Mouse (Mus musculus): ENCODE results near the gene Ppm1b. TPM values are rescaled to one million over a fixed set of nuclear protein-coding genes. Genes with fewer than 3 reads are reported as not detected.

The Ppm1b gene
- total RNA-seq, 4 experiments from 2014 or later, result 119 to 138 (median 130) TPM

- no peak for DNase-seq
Measured at GRCm38 (mm10) chr17:85073214-85073613, 116.7 kb downstream of the Ppm1b start.

Other genes starting within 250 kb of the Ppm1b start
- gene Lrpprc, start 166.0 kb upstream of the Ppm1b start, total RNA-seq (2022), result 10 to 100 TPM; 58.8 to 82.5 (median 68.4) TPM
- gene Slc3a1, start 71.6 kb downstream of the Ppm1b start, total RNA-seq (2022), result under 1 TPM; 0.32 to 0.95 (median 0.62) TPM
- 10 to 100 TPM; 42.9 to 59.3 (median 51.7) TPM for gene Prepl, start 133.5 kb downstream of the Ppm1b start, total RNA-seq (2022)
- gene Camkmt, start 133.8 kb downstream of the Ppm1b start, total RNA-seq (2022), result 10 to 100 TPM in 2 of 4 experiments, 1 to 10 TPM in 2; 8.1 to 13.6 (median 10.7) TPM